Mouse (Mus musculus) limb, embryonic 11.5 days (tissue): ENCODE data around the gene Hsd3b7. TPM values are rescaled to one million over a fixed set of nuclear protein-coding genes. Genes with fewer than 3 reads are reported as not detected.
"Not testable (repeated sequence)": the region's sequence is repeated elsewhere in the genome, so short reads cannot be mapped to it uniquely, and the experiment has no call there.

ENCODE experiments used
- ATAC-seq: fragments of 200-750 bp; cut with Nextera tagmentation; 2 replicates; pipeline ENCODE4 v1.8.0; 2017; ENCODE audit warnings: low read depth; ENCODE audit not compliant: insufficient number of reproducible peaks, low FRiP score, low TSS enrichment
- DNase-seq: peaks from one replicate; pipeline ENCODE4 v3.0.0-alpha.2; 2015; ENCODE audit warnings: low spot score
- H3K27ac ChIP-seq: fragments of 300-500 bp; sonication (generic); replicated peaks from 2 replicates; pipeline ENCODE4 v1.5.1; 2014; ENCODE audit warnings: low read depth, mild to moderate bottlenecking, low read length
- H3K27me3 ChIP-seq: fragments of 300-500 bp; sonication (generic); 2 replicates; pipeline ENCODE4 v1.6.1; 2014; ENCODE audit warnings: mild to moderate bottlenecking, low read length, mixed read lengths; ENCODE audit not compliant: control insufficient read depth, insufficient read depth
- H3K36me3 ChIP-seq: fragments of 300-500 bp; sonication (generic); 2 replicates; pipeline ENCODE4 v1.6.1; 2014; ENCODE audit warnings: mild to moderate bottlenecking, low read length, moderate library complexity, mixed read lengths; ENCODE audit not compliant: control insufficient read depth, insufficient read depth
- H3K4me1 ChIP-seq: fragments of 300-500 bp; sonication (generic); 2 replicates; pipeline ENCODE4 v1.6.1; 2014; ENCODE audit warnings: low read length, mixed read lengths; ENCODE audit not compliant: control insufficient read depth, insufficient read depth
- H3K4me2 ChIP-seq: fragments of 300-500 bp; sonication (generic); 2 replicates; pipeline ENCODE4 v1.6.1; 2014; ENCODE audit warnings: low read depth, mild to moderate bottlenecking, moderate library complexity; ENCODE audit not compliant: severe bottlenecking
- H3K4me3 ChIP-seq: fragments of 300-500 bp; sonication (generic); 2 replicates; pipeline ENCODE4 v1.5.1; 2014; ENCODE audit warnings: low read depth, low read length
- H3K9ac ChIP-seq: fragments of 300-500 bp; sonication (generic); 2 replicates; pipeline ENCODE4 v1.6.1; 2014; ENCODE audit warnings: mild to moderate bottlenecking, low read length
- H3K9me3 ChIP-seq: fragments of 300-500 bp; sonication (generic); 2 replicates; pipeline ENCODE4 v1.6.1; 2016; ENCODE audit warnings: low read length; ENCODE audit not compliant: control insufficient read depth
- WGBS: fragments of 180-500 bp; shearing (Covaris S2); extraction: QIAGEN DNeasy Blood & Tissue Kit; methylation state at CpG from one replicate; pipeline ENCODE4 v1.1.7; 2014; 5-methylcytosine and 5-hydroxymethylcytosine counted together
- polyA plus RNA-seq: library from polyadenylated mRNA; unstranded; fragments of >200 nt; fragmentation: Nextera tagmentation; extraction: Ambion mirVana; gene quantifications from 2 replicates; pipeline ENCODE4 v1.2.1, GENCODE M21; 2014

Gene Hsd3b7
- polyA plus RNA-seq, 1 experiment from 2014 or later, result 8.0 TPM

GRCm38 (mm10) chr7:127835550-127835949 is 35.1 kb downstream of the Hsd3b7 start:
- WGBS, result 82% methylated on average over 2 of the region's 2 CpGs
- no peaks in the 10 kb centered on the region for H3K9me3 ChIP-seq
- no peak overlapping the region for H3K4me3 ChIP-seq
- ATAC-seq (no peak), DNase-seq (no peak)
- no peaks in the 10 kb centered on the region for H3K36me3 ChIP-seq
- no peak overlapping the region for H3K9ac ChIP-seq
- H3K27ac ChIP-seq, result no peak overlapping the region
- no peak overlapping the region for H3K4me2 ChIP-seq
- H3K27me3 ChIP-seq, result no peaks in the 10 kb centered on the region
- no peaks in the 10 kb centered on the region for H3K4me1 ChIP-seq

GRCm38 (mm10) chr7:127837473-127837872 is 37.1 kb downstream of the Hsd3b7 start:
- Histone ChIP-seq H3K4me3 (no peak overlapping the region), H3K9me3 (no peaks in the 10 kb centered on the region), H3K27me3 (no peaks in the 10 kb centered on the region), H3K4me1 (peaks cover 4% of the 10 kb centered on the region; the same call in 1 of the 2 replicates), H3K4me2 (no peak overlapping the region), H3K27ac (no peak overlapping the region), H3K36me3 (no peaks in the 10 kb centered on the region), H3K9ac (no peak overlapping the region)
- no peak for ATAC-seq
- WGBS, result 92% methylated on average over 5 of the region's 5 CpGs
- no peak for DNase-seq

GRCm38 (mm10) chr7:127837878-127838277 is 37.5 kb downstream of the Hsd3b7 start:
- DNase-seq, H3K36me3 ChIP-seq, H3K9me3 ChIP-seq, H3K4me1 ChIP-seq, H3K27me3 ChIP-seq, H3K4me3 ChIP-seq, H3K4me2 ChIP-seq, H3K27ac ChIP-seq, H3K9ac ChIP-seq, ATAC-seq: not testable (repeated sequence)
- 79% methylated on average over 4 of the region's 4 CpGs for whole genome bisulfite sequencing

- not testable (repeated sequence) for H3K4me3 ChIP-seq, H3K9me3 ChIP-seq, H3K27me3 ChIP-seq, H3K27ac ChIP-seq, H3K4me1 ChIP-seq, H3K4me2 ChIP-seq, DNase-seq, H3K9ac ChIP-seq, H3K36me3 ChIP-seq, ATAC-seq
- 80% methylated on average over 2 of the region's 2 CpGs for WGBS
These were observed 39.6 kb downstream of the Hsd3b7 start for GRCm38 (mm10) chr7:127840031-127840430.

- no peaks in the 10 kb centered on the region for H3K9me3 ChIP-seq
- H3K27me3 ChIP-seq, result no peaks in the 10 kb centered on the region
- H3K4me3 ChIP-seq, result peak overlapping the region; percentile 74
- peak overlapping the region; percentile 92 for H3K4me2 ChIP-seq
- ATAC-seq, result no peak
- H3K9ac ChIP-seq, result peak overlapping the region; percentile 60
- peak overlapping the region; percentile 62 for H3K27ac ChIP-seq
- no peak for DNase-seq
- peaks cover 8% of the 10 kb centered on the region; the same call in 1 of the 2 replicates for H3K4me1 ChIP-seq
- H3K36me3 ChIP-seq, result peaks cover 7% of the 10 kb centered on the region; the same call in 1 of the 2 replicates
- 4% methylated on average over 15 of the region's 15 CpGs for WGBS
These were observed 40.5 kb downstream of the Hsd3b7 start for GRCm38 (mm10) chr7:127840886-127841285.

GRCm38 (mm10) chr7:127841340-127842000 is 41.1 kb downstream of the Hsd3b7 start:
- Histone ChIP-seq H3K9me3 (no peaks in the 10 kb centered on the region), H3K4me3 (peak overlapping the region; percentile 74), H3K27me3 (no peaks in the 10 kb centered on the region), H3K27ac (peak overlapping the region; percentile 62), H3K4me2 (peak overlapping the region; percentile 92), H3K36me3 (peaks cover 7% of the 10 kb centered on the region; the same call in 1 of the 2 replicates), H3K9ac (peak overlapping the region; percentile 60), H3K4me1 (peaks cover 8% of the 10 kb centered on the region; the same call in 1 of the 2 replicates)
- DNase-seq (peak; percentile 91), ATAC-seq (peak; percentile 87)
- under 1% methylated on average over 43 of the region's 46 CpGs for WGBS

GRCm38 (mm10) chr7:127842001-127842718 is 41.8 kb downstream of the Hsd3b7 start:
- Histone ChIP-seq H3K9me3 (no peaks in the 10 kb centered on the region), H3K27ac (0 out of 2 replicates have a peak overlapping the region, but pooled peaks have one; percentile 3), H3K9ac (peak overlapping the region; percentile 60), H3K4me3 (peak overlapping the region; percentile 74), H3K4me1 (peaks cover 8% of the 10 kb centered on the region; the same call in 1 of the 2 replicates), H3K4me2 (peak overlapping the region; percentile 92), H3K36me3 (peaks cover 11% of the 10 kb centered on the region), H3K27me3 (no peaks in the 10 kb centered on the region)
- peak; percentile 77 for DNase-seq
- ATAC-seq, result peak; percentile 37
- WGBS, result under 1% methylated on average over 40 of the region's 40 CpGs

- Histone ChIP-seq H3K4me2 (no peak overlapping the region), H3K4me3 (no peak overlapping the region), H3K27me3 (no peaks in the 10 kb centered on the region), H3K4me1 (no peaks in the 10 kb centered on the region), H3K9me3 (no peaks in the 10 kb centered on the region), H3K36me3 (peaks cover 4% of the 10 kb centered on the region), H3K27ac (no peak overlapping the region), H3K9ac (no peak overlapping the region)
- no peak for ATAC-seq
- no peak for DNase-seq
- 83% methylated on average over 6 of the region's 6 CpGs for WGBS
These were observed 49.8 kb downstream of the Hsd3b7 start for GRCm38 (mm10) chr7:127849973-127850875.
